Mouse (Mus musculus): ENCODE data around the gene Gm11939.

DNA sequence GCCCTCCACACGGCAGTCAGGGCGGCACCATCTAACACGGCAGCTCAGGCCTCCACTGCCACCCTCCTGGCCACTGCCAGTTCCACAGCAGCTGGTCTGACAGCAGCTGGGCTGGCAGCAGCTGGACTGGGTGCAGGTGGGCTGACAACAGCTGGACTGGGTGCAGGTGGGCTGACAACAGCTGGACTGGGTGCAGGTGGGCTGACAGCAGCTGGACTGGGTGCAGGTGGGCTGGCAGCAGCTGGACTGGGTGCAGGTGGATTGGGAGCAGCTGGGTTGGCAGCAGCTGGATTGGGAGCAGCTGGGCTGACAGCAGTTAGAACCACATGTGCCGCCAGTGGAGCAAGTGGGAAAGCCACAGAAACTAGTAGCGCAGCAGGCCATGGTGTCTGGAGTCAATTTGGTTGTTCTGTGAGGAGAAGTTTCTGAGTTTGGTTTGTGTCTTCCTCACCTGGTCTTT is 24.0 kb upstream of the Gm11939 start, which contains the start of gene Krtap1-4:
- no peak for TF ChIP-seq POLR2A (IDR thresholded peaks at IDR 0.05; ENCODE audit: extremely low read depth, insufficient read depth, low read length)
- no peak for TF ChIP-seq CTCF (IDR thresholded peaks at IDR 0.05; ENCODE audit: extremely low read depth, insufficient read depth, low read length)

Measured in cortical plate, adult 2 months (tissue).